Mouse (Mus musculus) heart, embryonic 10.5 days (tissue): ENCODE results near the gene Utf1. TPM values are rescaled to one million over a fixed set of nuclear protein-coding genes. Genes with fewer than 3 reads are reported as not detected.

Experiments used
- DNase-seq: peaks from one replicate; pipeline ENCODE4 v3.0.0-alpha.2; 2017; ENCODE audit warnings: low spot score
- H3K27ac ChIP-seq: fragments of 300-500 bp; sonication (generic); 2 replicates; pipeline ENCODE4 v1.5.1; 2016; ENCODE audit warnings: mild to moderate bottlenecking
- H3K27me3 ChIP-seq: fragments of 300-500 bp; sonication (generic); 2 replicates; pipeline ENCODE4 v1.6.1; 2016; ENCODE audit warnings: mild to moderate bottlenecking; ENCODE audit not compliant: poor library complexity, insufficient read depth, severe bottlenecking
- H3K36me3 ChIP-seq: fragments of 300-500 bp; sonication (generic); 2 replicates; pipeline ENCODE4 v1.6.1; 2016; ENCODE audit warnings: mild to moderate bottlenecking, moderate library complexity
- H3K4me1 ChIP-seq: fragments of 300-500 bp; sonication (generic); 2 replicates; pipeline ENCODE4 v1.6.1; 2016; ENCODE audit warnings: mild to moderate bottlenecking
- H3K4me3 ChIP-seq: fragments of 300-500 bp; sonication (generic); 2 replicates; pipeline ENCODE4 v1.5.1; 2016; ENCODE audit warnings: mild to moderate bottlenecking, moderate library complexity
- H3K9me3 ChIP-seq: fragments of 300-500 bp; sonication (generic); 2 replicates; pipeline ENCODE4 v1.6.1; 2016; ENCODE audit warnings: mild to moderate bottlenecking, moderate library complexity
- WGBS: fragments of 180-500 bp; shearing (Covaris S2); methylation state at CpG from one replicate; pipeline ENCODE4 v1.1.7; 2016; 5-methylcytosine and 5-hydroxymethylcytosine counted together
- polyA plus RNA-seq: library from polyadenylated mRNA; unstranded; fragments of >200 nt; fragmentation: Nextera tagmentation; extraction: Ambion mirVana; gene quantifications from 2 replicates; pipeline ENCODE4 v1.2.1, GENCODE M21; 2016

Gene Utf1
- polyA plus RNA-seq = 0.14 TPM in 1 of 2 replicates, not detected in the other

GRCm38 (mm10) chr7:139943674-139944281, at the start of gene Utf1:
TSS of gene Utf1 (plus strand) at chr7:139943789.
- peak within 1 kb of the TSS; percentile 57 for H3K4me3 ChIP-seq
- H3K27me3 ChIP-seq = peaks cover 100% of the 10 kb centered on the region
- DNase-seq = no peak
- H3K9me3 ChIP-seq = no peaks in the 10 kb centered on the region
- peaks cover 14% of the 10 kb centered on the region for H3K4me1 ChIP-seq
- no peaks in the 10 kb centered on the region for H3K36me3 ChIP-seq
- WGBS = 2% methylated on average over 59 of the region's 59 CpGs
- H3K27ac ChIP-seq = peak within 1 kb of the TSS; percentile 38; the same call in 1 of the 2 replicates

- H3K4me1 ChIP-seq = peaks cover 8% of the 10 kb centered on the region
- 1% methylated on average over 50 of the region's 50 CpGs for WGBS
- peaks cover 81% of the 10 kb centered on the region for H3K27me3 ChIP-seq
- H3K36me3 ChIP-seq = no peaks in the 10 kb centered on the region
- no peak within 1 kb of the TSS for H3K27ac ChIP-seq
- H3K4me3 ChIP-seq = peak within 1 kb of the TSS; percentile 64
- DNase-seq = no peak
- H3K9me3 ChIP-seq = no peaks in the 10 kb centered on the region
Observed at GRCm38 (mm10) chr7:139894655-139895557, 48.7 kb upstream of the Utf1 start, which contains the start of gene Kndc1. TSS of gene Kndc1 (plus strand) at chr7:139894696.

GRCm38 (mm10) chr7:139896271-139896670, 47.3 kb upstream of the Utf1 start:
- no peaks in the 10 kb centered on the region for H3K9me3 ChIP-seq
- H3K36me3 ChIP-seq = no peaks in the 10 kb centered on the region
- peaks cover 83% of the 10 kb centered on the region for H3K27me3 ChIP-seq
- 66% methylated on average over 7 of the region's 7 CpGs for WGBS
- no peak overlapping the region for H3K4me3 ChIP-seq
- no peak for DNase-seq
- H3K27ac ChIP-seq = no peak overlapping the region
- H3K4me1 ChIP-seq = peaks cover 8% of the 10 kb centered on the region

GRCm38 (mm10) chr7:139896796-139897195, 46.8 kb upstream of the Utf1 start:
- 71% methylated on average over 7 of the region's 7 CpGs for WGBS
- no peak for DNase-seq
- peaks cover 88% of the 10 kb centered on the region for H3K27me3 ChIP-seq

GRCm38 (mm10) chr7:139898606-139899005, 45.0 kb upstream of the Utf1 start:
- H3K9me3 ChIP-seq = no peaks in the 10 kb centered on the region
- peaks cover 90% of the 10 kb centered on the region for H3K27me3 ChIP-seq
- DNase-seq = no peak
- no peak overlapping the region for H3K27ac ChIP-seq
- WGBS = 78% methylated on average over 2 of the region's 2 CpGs
- H3K4me3 ChIP-seq = no peak overlapping the region
- peaks cover 8% of the 10 kb centered on the region for H3K4me1 ChIP-seq
- H3K36me3 ChIP-seq = no peaks in the 10 kb centered on the region

More at GRCm38 (mm10) chr7:139896796-139897195, 46.8 kb upstream of the Utf1 start:
- Histone ChIP-seq H3K36me3 (no peaks in the 10 kb centered on the region), H3K9me3 (no peaks in the 10 kb centered on the region), H3K4me1 (peaks cover 8% of the 10 kb centered on the region), H3K4me3 (no peak overlapping the region), H3K27ac (no peak overlapping the region)

GRCm38 (mm10) chr7:139899505-139899904, 44.1 kb upstream of the Utf1 start:
- H3K4me1 ChIP-seq = peaks cover 7% of the 10 kb centered on the region
- H3K36me3 ChIP-seq = no peaks in the 10 kb centered on the region
- no peaks in the 10 kb centered on the region for H3K9me3 ChIP-seq
- no peak overlapping the region for H3K4me3 ChIP-seq
- 71% methylated on average over 7 of the region's 7 CpGs for WGBS
- DNase-seq = no peak
- H3K27ac ChIP-seq = no peak overlapping the region
- H3K27me3 ChIP-seq = peaks cover 83% of the 10 kb centered on the region

- 84% methylated on average over 7 of the region's 7 CpGs for WGBS
- Histone ChIP-seq H3K4me1 (no peaks in the 10 kb centered on the region), H3K4me3 (no peak overlapping the region), H3K36me3 (no peaks in the 10 kb centered on the region), H3K9me3 (no peaks in the 10 kb centered on the region), H3K27ac (no peak overlapping the region), H3K27me3 (peaks cover 83% of the 10 kb centered on the region)
- no peak for DNase-seq
Observed at GRCm38 (mm10) chr7:139900456-139900855, 43.1 kb upstream of the Utf1 start.

- Histone ChIP-seq H3K27me3 (peaks cover 81% of the 10 kb centered on the region), H3K27ac (no peak overlapping the region), H3K36me3 (no peaks in the 10 kb centered on the region), H3K4me1 (peaks cover 4% of the 10 kb centered on the region), H3K4me3 (no peak overlapping the region), H3K9me3 (no peaks in the 10 kb centered on the region)
- no peak for DNase-seq
- WGBS = 83% methylated on average over 6 of the region's 6 CpGs
Observed at GRCm38 (mm10) chr7:139900896-139901295, 42.7 kb upstream of the Utf1 start.

GRCm38 (mm10) chr7:139901981-139902380, 41.6 kb upstream of the Utf1 start:
- WGBS = 48% methylated on average over 1 of the region's 1 CpGs
- no peak overlapping the region for H3K4me3 ChIP-seq
- DNase-seq = no peak
- H3K4me1 ChIP-seq = peaks cover 14% of the 10 kb centered on the region
- no peaks in the 10 kb centered on the region for H3K9me3 ChIP-seq
- H3K27ac ChIP-seq = no peak overlapping the region
- peaks cover 70% of the 10 kb centered on the region for H3K27me3 ChIP-seq
- H3K36me3 ChIP-seq = no peaks in the 10 kb centered on the region

- H3K4me3 ChIP-seq = peak overlapping the region; percentile 12; the same call in 1 of the 2 replicates
- WGBS = 26% methylated on average over 6 of the region's 6 CpGs
Observed at GRCm38 (mm10) chr7:139905261-139905660, 38.3 kb upstream of the Utf1 start.

GRCm38 (mm10) chr7:139905661-139906060, 37.9 kb upstream of the Utf1 start:
- Histone ChIP-seq H3K36me3 (no peaks in the 10 kb centered on the region), H3K9me3 (no peaks in the 10 kb centered on the region), H3K27me3 (peaks cover 58% of the 10 kb centered on the region), H3K4me3 (peak overlapping the region; percentile 12; the same call in 1 of the 2 replicates), H3K27ac (no peak overlapping the region), H3K4me1 (peaks cover 28% of the 10 kb centered on the region)
- no peak for DNase-seq
- 8% methylated on average over 6 of the region's 6 CpGs for WGBS

More at GRCm38 (mm10) chr7:139905261-139905660, 38.3 kb upstream of the Utf1 start:
- Histone ChIP-seq H3K36me3 (no peaks in the 10 kb centered on the region), H3K27ac (no peak overlapping the region), H3K4me1 (peaks cover 24% of the 10 kb centered on the region), H3K9me3 (no peaks in the 10 kb centered on the region), H3K27me3 (peaks cover 54% of the 10 kb centered on the region)
- no peak for DNase-seq

- no peaks in the 10 kb centered on the region for H3K9me3 ChIP-seq
- no peaks in the 10 kb centered on the region for H3K36me3 ChIP-seq
- H3K4me1 ChIP-seq = peaks cover 32% of the 10 kb centered on the region
- DNase-seq = no peak
- H3K27ac ChIP-seq = peak overlapping the region; percentile 29; the same call in 1 of the 2 replicates
- H3K4me3 ChIP-seq = no peak overlapping the region
- WGBS = 75% methylated on average over 5 of the region's 5 CpGs
- H3K27me3 ChIP-seq = peaks cover 58% of the 10 kb centered on the region
Observed at GRCm38 (mm10) chr7:139908176-139908575, 35.4 kb upstream of the Utf1 start.

GRCm38 (mm10) chr7:139909469-139909868, 34.1 kb upstream of the Utf1 start:
- peaks cover 66% of the 10 kb centered on the region for H3K27me3 ChIP-seq
- no peak overlapping the region for H3K27ac ChIP-seq
- H3K4me1 ChIP-seq = peaks cover 38% of the 10 kb centered on the region
- H3K9me3 ChIP-seq = no peaks in the 10 kb centered on the region
- no peak overlapping the region for H3K4me3 ChIP-seq
- 38% methylated on average over 6 of the region's 6 CpGs for WGBS
- no peaks in the 10 kb centered on the region for H3K36me3 ChIP-seq
- DNase-seq = no peak
